ENCODE assay signal across 8 mouse cellular contexts in genomic region chrX:136172786-136173185, GRCm38 (mm10). TPM values are rescaled to one million over a fixed set of nuclear protein-coding genes. Genes with fewer than 3 reads are reported as not detected.
A peak's percentile ranks its signal among the peaks of the same experiment; 100 is the strongest.
DNase-seq lines count a peak whose midpoint lies in the region; ATAC-seq and TF ChIP-seq lines count a peak whose summit lies in the region.

No protein-coding gene starts in this region.

- H3K4me1 ChIP-seq in embryonic facial prominence, embryonic 12.5 days, result no peaks in the 10 kb centered on the region
- H3K4me1 ChIP-seq in intestine, postnatal 0 days (replicated peaks; ENCODE audit: control insufficient read depth, insufficient read depth, low read length), result no peaks in the 10 kb centered on the region
- H3K4me1 ChIP-seq in neural tube, embryonic 11.5 days (ENCODE audit: control insufficient read depth, insufficient read depth, low read length), result no peaks in the 10 kb centered on the region

- peak overlapping the region; percentile 88 for H3K27ac ChIP-seq in layer of hippocampus, adult 2 months
- H3K27ac ChIP-seq in embryonic facial prominence, embryonic 12.5 days, result peak overlapping the region; percentile 50; the same call in 1 of the 2 replicates
- H3K27ac ChIP-seq in intestine, postnatal 0 days (ENCODE audit: low read depth, low read length), result no peak overlapping the region
- peak overlapping the region; percentile 64; the same call in 1 of the 2 replicates for H3K27ac ChIP-seq in neural tube, embryonic 11.5 days (ENCODE audit: low read depth, low read length)

- intact Hi-C loops in left cerebral cortex, postnatal 10 days (cut with DNase I), result no loop called here

- no peak for DNase-seq in layer of hippocampus, adult 2 months (ENCODE audit: low spot score in 2 of 2)
- no peak for DNase-seq in layer of hippocampus, postnatal 25 days (ENCODE audit: extremely low spot score in 1 of 2, low spot score in 1 of 2)
- peak; percentile 17 for DNase-seq in neural tube, embryonic 11.5 days (ENCODE audit: low spot score)
- DNase-seq in spleen, postnatal 10 days (ENCODE audit: low spot score in 2 of 2), result no peak
- DNase-seq in adrenal gland, adult 8-10 months, result no peak
- DNase-seq in left cerebral cortex, postnatal 10 days (ENCODE audit: extremely low spot score in 1 of 2, low spot score in 2 of 2), result no peak

- H3K9ac ChIP-seq in embryonic facial prominence, embryonic 12.5 days, result no peak overlapping the region
- H3K9ac ChIP-seq in intestine, postnatal 0 days (ENCODE audit: low read depth, low read length), result no peak overlapping the region
- H3K9ac ChIP-seq in neural tube, embryonic 11.5 days (ENCODE audit: low read length), result no peak overlapping the region

- H3K9me3 ChIP-seq in embryonic facial prominence, embryonic 12.5 days, result no peaks in the 10 kb centered on the region
- H3K9me3 ChIP-seq in intestine, postnatal 0 days (ENCODE audit: control insufficient read depth), result no peaks in the 10 kb centered on the region
- H3K9me3 ChIP-seq in neural tube, embryonic 11.5 days (ENCODE audit: control insufficient read depth, low read length), result no peaks in the 10 kb centered on the region

- WGBS in embryonic facial prominence, embryonic 12.5 days, result 24% methylated on average over 10 of the region's 10 CpGs
- 34% methylated on average over 10 of the region's 10 CpGs for WGBS in intestine, postnatal 0 days
- WGBS in neural tube, embryonic 11.5 days, result 26% methylated on average over 10 of the region's 10 CpGs

- peaks cover 5% of the 10 kb centered on the region; the same call in 1 of the 2 replicates for H3K27me3 ChIP-seq in embryonic facial prominence, embryonic 12.5 days
- no peaks in the 10 kb centered on the region for H3K27me3 ChIP-seq in intestine, postnatal 0 days (replicated peaks; ENCODE audit: control insufficient read depth, insufficient read depth, low read length)
- H3K27me3 ChIP-seq in neural tube, embryonic 11.5 days (ENCODE audit: control insufficient read depth, insufficient read depth, low read length), result no peaks in the 10 kb centered on the region

- peak overlapping the region; percentile 67 for H3K4me3 ChIP-seq in layer of hippocampus, adult 2 months
- H3K4me3 ChIP-seq in embryonic facial prominence, embryonic 12.5 days, result peak overlapping the region; percentile 57
- H3K4me3 ChIP-seq in intestine, postnatal 0 days (ENCODE audit: low read depth, low read length), result peak overlapping the region; percentile 57
- H3K4me3 ChIP-seq in neural tube, embryonic 11.5 days (ENCODE audit: low read depth, low read length), result peak overlapping the region; percentile 3

- H3K36me3 ChIP-seq in embryonic facial prominence, embryonic 12.5 days, result no peaks in the 10 kb centered on the region
- H3K36me3 ChIP-seq in intestine, postnatal 0 days (ENCODE audit: control insufficient read depth, insufficient read depth), result no peaks in the 10 kb centered on the region
- no peaks in the 10 kb centered on the region for H3K36me3 ChIP-seq in neural tube, embryonic 11.5 days (ENCODE audit: control insufficient read depth, insufficient read depth, low read length)

- ATAC-seq in embryonic facial prominence, embryonic 12.5 days (ENCODE audit: insufficient number of reproducible peaks, insufficient read depth, low FRiP score, low TSS enrichment), result no peak
- ATAC-seq in intestine, postnatal 0 days, result no peak
- ATAC-seq in neural tube, embryonic 11.5 days (ENCODE audit: insufficient read depth, low FRiP score, low TSS enrichment), result no peak

- peak overlapping the region; percentile 50 for H3K4me2 ChIP-seq in embryonic facial prominence, embryonic 12.5 days (replicated peaks)
- H3K4me2 ChIP-seq in intestine, postnatal 0 days (replicated peaks; ENCODE audit: low read depth), result peak overlapping the region; percentile 68
- H3K4me2 ChIP-seq in neural tube, embryonic 11.5 days (ENCODE audit: low read depth), result peak overlapping the region; percentile 32

- TF ChIP-seq CTCF in layer of hippocampus, adult 2 months (conservative IDR thresholded peaks at IDR 0.05), result no peak
- no peak for TF ChIP-seq CTCF in intestine, postnatal 0 days (IDR thresholded peaks at IDR 0.05; ENCODE audit: low read depth)

RNA-seq across cellular contexts. Expression of gene Tceal8, which starts 0.6 kb away (rescaled TPM):
- 10 to 100 TPM; 33.2 to 40.7 TPM for total RNA-seq in layer of hippocampus, adult 2 months (2021)
- 10 to 100 TPM; 36.6 to 42.7 TPM for total RNA-seq in layer of hippocampus, postnatal 25 days (2021)
- polyA plus RNA-seq in embryonic facial prominence, embryonic 12.5 days (2016; fragmentation: Nextera tagmentation; extraction: Ambion mirVana), result 191 and 215 TPM in 2 replicates
- 239 and 262 TPM in 2 replicates for polyA plus RNA-seq in intestine, postnatal 0 days (2015; fragmentation: Nextera tagmentation; extraction: Ambion mirVana)
- 201 and 224 TPM in 2 replicates for polyA plus RNA-seq in neural tube, embryonic 11.5 days (2014; fragmentation: Nextera tagmentation; extraction: Ambion mirVana)
- total RNA-seq in adrenal gland, adult 8-10 months (2022), result 10 to 100 TPM; 36.3 to 50.8 (median 48.3) TPM
- total RNA-seq in left cerebral cortex, postnatal 10 days (2021), result 10 to 100 TPM; 36.7 to 51.6 TPM

RNA-seq across cellular contexts. Expression of gene Tceal5, which starts 30.9 kb away (rescaled TPM):
- 100 to 1,000 TPM; 105 to 150 TPM for total RNA-seq in layer of hippocampus, adult 2 months (2021)
- 100 to 1,000 TPM; 121 to 151 TPM for total RNA-seq in layer of hippocampus, postnatal 25 days (2021)
- polyA plus RNA-seq in embryonic facial prominence, embryonic 12.5 days (2016; fragmentation: Nextera tagmentation; extraction: Ambion mirVana), result 9.8 and 10.9 TPM in 2 replicates
- polyA plus RNA-seq in intestine, postnatal 0 days (2015; fragmentation: Nextera tagmentation; extraction: Ambion mirVana), result 3.4 and 5.3 TPM in 2 replicates
- 1.4 and 4.3 TPM in 2 replicates for polyA plus RNA-seq in neural tube, embryonic 11.5 days (2014; fragmentation: Nextera tagmentation; extraction: Ambion mirVana)
- 1 to 10 TPM in 2 of 4 experiments, under 1 TPM in 2; 0.51 to 3.5 (median 1.2) TPM for total RNA-seq in adrenal gland, adult 8-10 months (2022)
- 100 to 1,000 TPM in 1 of 2 experiments, 10 to 100 TPM in 1; 98.6 to 110 TPM for total RNA-seq in left cerebral cortex, postnatal 10 days (2021)

RNA-seq across cellular contexts. Expression of gene Bex4, which starts 34.0 kb away (rescaled TPM):
- total RNA-seq in layer of hippocampus, adult 2 months (2021), result 10 to 100 TPM; 18.5 to 22.0 TPM
- 10 to 100 TPM; 21.0 to 22.0 TPM for total RNA-seq in layer of hippocampus, postnatal 25 days (2021)
- 68.5 and 68.7 TPM in 2 replicates for polyA plus RNA-seq in embryonic facial prominence, embryonic 12.5 days (2016; fragmentation: Nextera tagmentation; extraction: Ambion mirVana)
- polyA plus RNA-seq in intestine, postnatal 0 days (2015; fragmentation: Nextera tagmentation; extraction: Ambion mirVana), result 235 and 294 TPM in 2 replicates
- 65.6 and 70.7 TPM in 2 replicates for polyA plus RNA-seq in neural tube, embryonic 11.5 days (2014; fragmentation: Nextera tagmentation; extraction: Ambion mirVana)
- total RNA-seq in adrenal gland, adult 8-10 months (2022), result 1 to 10 TPM; 4.4 to 7.7 (median 5.5) TPM
- 10 to 100 TPM; 42.2 to 47.0 TPM for total RNA-seq in left cerebral cortex, postnatal 10 days (2021)

RNA-seq across cellular contexts. Expression of gene Tceal7, which starts 41.8 kb away (rescaled TPM):
- total RNA-seq in layer of hippocampus, adult 2 months (2021), result 1 to 10 TPM; 2.1 to 2.4 TPM
- total RNA-seq in layer of hippocampus, postnatal 25 days (2021), result 1 to 10 TPM in 1 of 2 experiments, under 1 TPM in 1; 0.70 to 1.4 TPM
- 9.8 and 12.1 TPM in 2 replicates for polyA plus RNA-seq in embryonic facial prominence, embryonic 12.5 days (2016; fragmentation: Nextera tagmentation; extraction: Ambion mirVana)
- 0.37 and 0.58 TPM in 2 replicates for polyA plus RNA-seq in intestine, postnatal 0 days (2015; fragmentation: Nextera tagmentation; extraction: Ambion mirVana)
- 4.0 and 5.6 TPM in 2 replicates for polyA plus RNA-seq in neural tube, embryonic 11.5 days (2014; fragmentation: Nextera tagmentation; extraction: Ambion mirVana)
- not detected for total RNA-seq in adrenal gland, adult 8-10 months (2022)
- total RNA-seq in left cerebral cortex, postnatal 10 days (2021), result 1 to 10 TPM; 4.7 to 8.1 TPM

RNA-seq across cellular contexts. Expression of gene Bex1, which starts 42.5 kb away (rescaled TPM):
- total RNA-seq in layer of hippocampus, adult 2 months (2021), result 10 to 100 TPM; 75.0 to 76.6 TPM
- 10 to 100 TPM; 64.9 to 73.4 TPM for total RNA-seq in layer of hippocampus, postnatal 25 days (2021)
- polyA plus RNA-seq in embryonic facial prominence, embryonic 12.5 days (2016; fragmentation: Nextera tagmentation; extraction: Ambion mirVana), result 86.3 and 86.5 TPM in 2 replicates
- polyA plus RNA-seq in intestine, postnatal 0 days (2015; fragmentation: Nextera tagmentation; extraction: Ambion mirVana), result 41.4 and 50.7 TPM in 2 replicates
- polyA plus RNA-seq in neural tube, embryonic 11.5 days (2014; fragmentation: Nextera tagmentation; extraction: Ambion mirVana), result 111 and 118 TPM in 2 replicates
- 10 to 100 TPM; 13.8 to 23.9 (median 17.7) TPM for total RNA-seq in adrenal gland, adult 8-10 months (2022)
- total RNA-seq in left cerebral cortex, postnatal 10 days (2021), result 100 to 1,000 TPM; 151 to 158 TPM

Comparison
In these comparisons a context has a peak if more than half of its experiments do, and no peak if none do; other contexts are left out.
1. H3K4me3 ChIP-seq: peak in every context shown above with its lines; median percentile 67 in layer of hippocampus, adult 2 months; 57 in embryonic facial prominence, embryonic 12.5 days; 57 in intestine, postnatal 0 days; 3 in neural tube, embryonic 11.5 days.
2. RNA of gene Tceal5, which starts 30.9 kb away (total RNA-seq): 121 to 151 TPM in layer of hippocampus, postnatal 25 days, 105 to 150 TPM in layer of hippocampus, adult 2 months and 98.6 to 110 TPM in left cerebral cortex, postnatal 10 days; 0.51 to 3.5 TPM in adrenal gland, adult 8-10 months; every median in the first group is over 10 times any median in the second.
3. Peak in every context shown above with its lines, with median percentiles within 50 percentile points of each other: H3K4me2 ChIP-seq.